Mouse (Mus musculus): ENCODE results near the gene Cx3cr1.

Gene Cx3cr1

DNA sequence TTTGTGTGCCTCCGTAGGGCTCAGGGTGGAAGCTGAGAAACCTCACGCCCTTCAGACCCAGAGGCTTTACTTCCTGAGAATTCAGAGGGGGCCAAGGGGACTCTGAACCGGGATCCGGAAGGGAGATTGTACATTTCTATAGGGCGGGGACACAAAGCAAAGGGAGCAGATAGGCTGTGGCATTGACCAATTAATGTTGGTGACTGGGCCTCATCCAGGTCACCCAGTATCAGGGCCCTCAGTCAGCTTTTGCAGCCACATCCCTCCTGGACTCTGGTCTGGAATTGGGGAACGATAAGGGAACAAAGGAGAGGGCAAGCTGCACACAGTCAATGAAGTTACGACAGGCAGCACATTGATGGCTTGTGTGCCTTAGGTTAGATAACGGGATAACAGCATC, 215.5 kb downstream of the Cx3cr1 start:
- DNase-seq (ENCODE audit: low spot score), result no peak

GRCm38 (mm10) chr9:119853071-119853846, 216.4 kb downstream of the Cx3cr1 start:
- no peak for DNase-seq (ENCODE audit: low spot score)

- DNase-seq (ENCODE audit: low spot score), result no peak
Observed at GRCm38 (mm10) chr9:119852347-119853030, 217.2 kb downstream of the Cx3cr1 start.

Measured in layer of hippocampus, adult 11-12 months (tissue).